Mouse (Mus musculus) urinary bladder, postnatal 14 days (tissue): Measurements from ENCODE around the gene Krt19.

Experiments used
- DNase-seq: peaks from one replicate; pipeline ENCODE4 v3.0.0; 2021; ENCODE audit warnings: low spot score

The Krt19 gene

GRCm38 (mm10) chr11:100137693-100138092 lies 10.8 kb downstream of the Krt19 start:
- DNase-seq, result no peak

- peak; percentile 72 for DNase-seq
Observed at GRCm38 (mm10) chr11:100136559-100136958, 11.9 kb downstream of the Krt19 start.

GRCm38 (mm10) chr11:100135731-100136130 lies 12.7 kb downstream of the Krt19 start, which contains the start of gene Krt15:
TSS of gene Krt15 (minus strand) at chr11:100135928.
- DNase-seq, result peak; percentile 57

- DNase-seq, result no peak
Observed at GRCm38 (mm10) chr11:100124901-100125300, 23.6 kb downstream of the Krt19 start.

DNA sequence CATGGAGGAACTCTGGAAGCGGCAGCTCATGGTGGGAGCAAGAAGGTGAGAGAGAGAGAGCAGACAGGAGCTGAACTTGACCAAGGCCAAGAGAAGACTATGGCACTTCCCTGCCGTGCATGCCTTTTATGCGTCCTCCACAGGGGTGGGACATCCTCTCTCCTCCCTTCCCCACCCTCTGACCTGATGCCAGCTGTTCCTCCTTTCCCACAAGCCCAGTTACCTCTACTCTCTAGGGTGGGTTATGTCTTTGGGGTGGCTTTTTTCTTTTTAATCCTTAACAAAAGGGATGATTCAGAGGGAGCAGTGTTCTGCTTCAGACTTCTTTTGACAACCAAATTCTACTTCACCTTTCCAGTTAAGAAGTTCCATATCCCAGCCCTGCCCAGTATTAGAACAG lies 27.0 kb downstream of the Krt19 start, which contains the start of gene Krt13:
Gene Krt13, minus strand, starts transcription at position 101 of the 400 bp plus-strand sequence.
- DNase-seq, result no peak

- no peak for DNase-seq
Observed at GRCm38 (mm10) chr11:100120331-100120730, 28.1 kb downstream of the Krt19 start.

DNA sequence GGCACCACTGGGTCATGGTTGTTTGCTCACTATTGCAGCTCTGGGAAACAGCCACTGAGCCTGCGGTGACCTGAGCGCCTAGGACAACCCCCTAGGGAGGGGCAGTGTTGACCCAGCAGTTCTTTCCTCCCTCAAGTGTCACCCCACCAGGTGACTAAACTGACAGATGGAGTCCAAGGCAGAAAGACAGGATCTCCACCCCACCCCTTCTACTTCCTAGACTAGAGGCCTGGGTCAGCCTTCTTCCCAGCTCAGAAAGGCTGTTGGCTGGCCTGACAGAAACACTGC lies 34.8 kb downstream of the Krt19 start:
- DNase-seq, result peak; percentile 54

GRCm38 (mm10) chr11:100112935-100113741 lies 35.3 kb downstream of the Krt19 start:
- no peak for DNase-seq

DNA sequence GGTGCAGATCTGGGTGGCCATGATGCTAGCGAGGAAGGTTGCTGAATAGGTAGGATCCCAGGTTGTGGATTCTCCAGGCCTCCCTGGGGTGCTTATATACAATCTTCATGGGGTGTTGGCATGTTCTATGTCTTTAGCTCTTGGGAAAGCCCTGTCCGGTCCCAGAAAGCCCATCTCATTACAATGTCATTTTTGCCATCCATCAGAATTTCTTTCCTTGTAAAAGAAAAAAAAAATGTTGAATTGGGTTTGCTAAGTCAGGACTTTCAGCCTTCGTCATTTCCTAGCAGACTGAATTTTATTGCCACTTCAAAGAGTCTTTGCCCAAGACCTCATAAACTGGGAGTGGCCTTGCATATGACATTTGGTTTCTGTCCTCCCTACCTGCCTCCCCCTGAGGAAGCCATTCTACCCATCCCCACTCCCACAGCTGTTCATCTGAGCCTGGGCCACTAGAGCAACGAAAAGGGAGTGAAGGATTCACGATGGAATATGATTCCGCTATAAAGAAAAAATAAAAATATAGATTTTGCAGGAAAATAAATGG lies 42.8 kb downstream of the Krt19 start, which contains the start of gene Krt36:
Gene Krt36, minus strand, starts transcription at position 51 of the 547 bp plus-strand sequence.
- no peak for DNase-seq

DNA sequence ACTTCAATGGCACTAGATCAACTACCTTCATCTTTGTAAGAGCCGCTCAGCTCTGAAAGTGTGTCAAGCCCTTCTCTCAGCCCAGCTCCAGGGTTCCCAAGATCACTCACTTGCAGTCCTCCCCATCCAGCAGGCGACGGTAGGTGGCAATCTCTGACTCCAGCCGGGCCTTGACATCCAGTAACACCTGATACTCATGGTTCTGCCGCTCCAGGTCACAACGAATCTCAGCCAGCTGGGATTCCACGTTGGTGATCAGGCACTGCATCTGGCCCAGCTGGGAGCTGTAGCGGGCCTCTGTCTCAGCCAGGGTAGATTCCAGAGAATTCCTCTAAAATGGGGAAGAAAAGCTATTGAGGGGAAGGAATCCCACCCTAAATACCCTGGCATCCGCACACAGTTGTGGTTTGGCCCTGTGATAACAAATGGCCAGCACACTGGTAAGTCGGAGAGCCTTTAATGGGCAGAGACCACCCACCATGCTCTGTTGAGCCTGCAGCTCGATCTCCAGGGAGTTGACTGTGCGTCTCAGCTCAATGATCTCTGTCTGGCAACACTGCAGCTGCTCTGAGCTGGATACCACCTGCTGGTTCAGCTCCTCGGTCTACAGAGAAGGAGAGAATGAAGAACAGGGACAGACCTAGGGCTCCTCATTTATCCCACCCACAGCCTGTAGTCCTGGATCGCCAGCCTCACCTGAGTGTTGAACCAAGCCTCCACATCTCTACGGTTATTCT lies 45.6 kb downstream of the Krt19 start:
- no peak for DNase-seq

GRCm38 (mm10) chr11:100100391-100100790 lies 48.1 kb downstream of the Krt19 start:
- peak; percentile 27 for DNase-seq

DNA sequence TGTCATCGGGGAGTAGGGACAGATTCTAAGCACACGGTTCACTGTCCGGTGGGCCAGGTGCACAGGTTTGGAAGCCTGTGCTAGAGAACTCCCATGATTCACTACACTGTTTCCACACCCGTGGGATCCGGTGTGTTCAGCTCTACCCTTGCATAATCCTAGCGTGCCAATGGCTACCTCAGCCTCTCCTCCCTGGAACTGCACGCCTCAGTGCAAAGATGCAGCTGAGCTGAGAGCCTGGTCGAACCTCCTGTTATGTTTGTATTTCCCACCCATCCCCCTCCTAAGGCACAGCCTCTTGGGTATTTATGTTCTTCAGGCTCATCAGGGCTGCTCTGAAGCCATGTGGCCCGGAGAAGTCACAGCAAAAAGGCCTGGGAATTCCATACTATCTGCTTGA lies 50.6 kb downstream of the Krt19 start:
- no peak for DNase-seq

DNA sequence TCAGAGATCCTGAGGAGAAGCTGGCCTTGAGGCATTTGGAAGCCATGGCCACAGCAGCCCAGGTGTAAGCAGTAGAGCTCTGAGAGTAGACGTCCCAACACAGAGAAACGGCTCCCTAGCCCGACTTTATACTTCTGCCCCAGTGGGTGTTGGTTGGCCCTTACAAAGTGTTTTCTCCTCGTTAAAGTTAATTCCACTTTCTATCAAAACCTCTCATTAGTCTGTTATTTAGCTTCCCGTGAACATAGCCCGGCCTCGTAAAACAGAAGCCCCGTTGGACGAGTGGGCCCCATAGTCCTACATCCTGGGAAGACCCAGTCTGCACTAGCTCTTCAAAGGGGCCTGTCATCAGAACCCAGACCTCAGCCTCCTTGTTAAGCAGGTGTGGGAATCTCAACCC lies 52.3 kb downstream of the Krt19 start, which contains the start of gene Krt35:
Gene Krt35, minus strand, starts transcription at position 101 of the 400 bp plus-strand sequence.
- no peak for DNase-seq
